Mouse (Mus musculus) T-cell, adult 2 months (primary cell): ENCODE data around the gene Kank1.

Experiments used
- DNase-seq: peaks from one replicate; pipeline ENCODE4 v3.0.0; 2022; ENCODE audit warnings: low spot score

The Kank1 gene

DNA sequence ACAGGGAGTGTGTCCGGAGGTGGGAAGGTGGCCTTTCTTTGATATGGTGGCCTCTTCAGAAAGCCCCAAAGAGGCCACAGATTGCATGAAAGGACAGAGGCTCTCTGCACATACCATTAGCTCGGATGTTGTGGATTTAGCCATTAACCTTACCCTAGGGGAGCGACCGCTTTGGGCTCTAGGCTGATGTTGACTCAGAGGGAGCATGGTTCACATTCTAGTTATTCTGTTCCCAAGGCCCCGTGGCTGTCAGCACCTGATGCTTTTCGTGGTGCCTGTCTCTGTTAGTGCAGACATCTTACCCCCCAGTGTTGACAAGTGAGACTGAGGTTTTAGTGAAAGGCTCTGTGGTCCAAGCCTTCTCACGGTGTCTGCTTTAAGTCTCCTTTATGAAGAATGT is 74.9 kb downstream of the Kank1 start:
- DNase-seq: no peak

DNA sequence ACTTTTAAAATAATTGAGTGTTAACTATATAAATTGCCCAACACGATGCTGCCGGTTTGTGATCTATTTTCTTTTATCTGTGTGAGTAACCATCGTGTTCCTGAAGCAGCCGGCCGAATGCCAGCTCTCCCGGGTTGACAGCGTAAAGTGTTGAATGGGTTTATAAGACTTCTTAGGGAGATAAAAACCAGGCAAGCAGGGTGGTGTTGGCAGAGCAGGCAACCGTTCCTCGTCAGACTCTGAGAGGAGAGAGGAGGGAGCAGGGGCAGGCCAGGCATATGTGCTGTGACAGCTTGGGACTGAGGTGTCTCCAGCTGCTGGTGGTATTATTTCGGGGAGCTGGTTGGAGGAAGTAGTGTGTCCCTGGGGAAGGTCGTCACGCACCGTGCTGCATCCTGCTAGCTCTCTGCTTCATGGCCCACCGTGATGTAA is 78.7 kb downstream of the Kank1 start:
- no peak for DNase-seq

DNA sequence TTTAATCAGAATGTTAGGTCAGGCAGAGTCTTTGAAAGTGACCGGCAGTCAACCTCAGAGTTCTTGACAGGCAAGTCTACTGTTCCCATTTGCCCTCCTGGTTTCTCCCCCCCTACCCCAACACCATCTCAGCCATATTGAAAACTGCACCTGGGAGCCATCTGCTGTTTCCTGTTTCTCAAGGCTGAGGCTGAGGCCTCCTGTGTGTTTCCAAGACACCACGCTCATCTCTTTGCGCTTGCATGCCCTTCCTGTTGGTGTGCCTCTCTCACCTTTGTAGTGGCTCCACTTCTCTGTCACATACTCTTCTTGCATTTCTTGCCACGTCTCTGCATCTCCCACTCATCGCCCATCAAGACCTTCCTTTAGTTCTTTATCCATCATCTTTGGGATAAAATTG is 79.2 kb downstream of the Kank1 start:
- DNase-seq: no peak

DNA sequence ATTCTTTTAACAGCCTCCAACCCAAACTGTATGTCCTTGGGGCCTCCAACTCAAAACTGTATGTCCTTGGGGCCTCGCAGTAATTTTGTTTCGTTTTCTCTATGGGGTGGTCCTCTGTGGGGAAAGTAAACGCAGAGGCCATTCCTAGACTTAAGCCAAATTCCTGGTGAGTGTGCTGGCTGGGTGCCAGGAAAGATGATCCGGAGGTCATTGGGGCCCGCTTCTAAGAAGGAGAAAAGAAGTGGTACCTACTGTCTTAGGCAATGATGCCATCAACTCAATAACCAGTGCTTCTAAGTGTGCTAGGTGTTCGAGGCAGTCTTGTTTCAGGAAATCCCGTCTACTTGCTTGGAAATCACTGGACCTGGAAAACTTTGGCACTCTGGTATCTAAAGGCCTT is 87.5 kb downstream of the Kank1 start:
- no peak for DNase-seq

DNA sequence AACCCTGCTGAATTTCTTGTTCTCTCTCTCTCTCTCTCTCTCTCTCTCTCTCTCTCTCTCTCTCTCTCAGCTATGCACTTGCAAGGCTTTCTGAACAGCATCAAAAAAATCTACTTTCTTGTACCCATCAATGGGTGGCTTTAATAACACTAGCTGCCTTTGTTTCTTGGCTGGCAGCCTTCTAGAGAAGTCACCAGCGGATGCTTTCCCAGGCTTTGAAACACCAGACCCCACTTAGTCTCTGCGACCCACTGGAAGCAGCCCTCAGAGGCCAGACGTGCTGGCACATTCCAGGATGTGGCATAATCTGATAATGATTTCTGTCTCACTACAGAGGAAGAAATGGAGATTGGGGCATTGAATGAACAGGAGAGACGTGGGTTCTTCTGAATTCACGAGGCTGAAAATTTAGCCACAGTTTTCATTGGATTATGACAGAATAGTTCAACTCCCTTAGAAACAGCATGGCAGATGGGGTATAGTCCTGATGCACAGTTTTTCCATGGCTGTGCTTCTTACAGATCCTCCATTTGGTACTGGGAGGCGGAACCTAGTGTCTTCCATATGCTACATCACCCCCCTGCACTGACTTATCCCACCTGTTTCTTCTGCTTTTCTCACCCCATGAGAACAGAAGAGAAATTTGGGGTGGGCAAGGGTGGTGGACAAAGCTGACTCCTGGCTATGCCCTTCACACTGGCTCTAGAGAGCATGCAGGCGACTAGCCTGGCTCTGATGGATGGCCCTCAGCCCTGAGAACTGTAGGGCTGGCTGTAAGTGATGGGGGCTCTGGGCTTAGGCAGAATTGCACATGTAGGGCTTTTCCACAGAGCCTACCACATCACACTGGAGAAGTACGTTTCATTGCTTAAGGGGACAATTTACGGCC is 88.6 kb downstream of the Kank1 start:
- no peak for DNase-seq

DNA sequence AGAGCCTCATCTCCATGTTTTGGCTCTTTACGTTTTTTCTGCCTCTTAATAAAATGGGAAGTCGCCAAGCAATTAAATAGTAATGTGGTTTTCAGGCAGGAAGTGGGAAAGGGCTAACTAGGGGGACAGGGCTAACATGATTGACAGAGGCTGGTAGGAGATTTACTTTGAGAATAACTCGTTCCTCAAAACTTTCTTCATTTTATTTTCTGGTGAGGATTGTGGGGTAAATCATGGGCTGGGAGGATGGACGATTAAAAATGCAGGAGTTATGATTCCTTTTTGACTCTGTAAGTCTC is 89.2 kb downstream of the Kank1 start:
- no peak for DNase-seq

DNA sequence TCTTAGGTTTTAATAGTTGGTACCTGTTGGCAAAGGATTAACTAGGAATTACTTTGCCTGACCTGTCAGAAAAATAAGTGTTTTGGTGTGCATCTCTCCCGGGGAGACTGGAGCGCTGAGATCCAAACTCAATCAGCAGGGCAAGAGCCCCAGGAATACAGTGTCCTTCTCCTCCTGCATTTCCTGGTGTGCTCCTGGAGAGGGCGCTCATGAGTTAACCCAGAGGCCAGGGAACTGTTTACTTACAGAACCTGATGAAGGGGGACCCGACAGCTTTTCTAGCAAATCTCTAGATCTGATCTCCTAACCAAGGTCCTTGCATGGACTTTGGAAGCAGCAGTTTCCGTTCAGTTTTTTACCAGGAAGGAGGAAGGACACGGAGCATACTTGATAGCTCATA is 90.9 kb downstream of the Kank1 start:
- DNase-seq: no peak

DNA sequence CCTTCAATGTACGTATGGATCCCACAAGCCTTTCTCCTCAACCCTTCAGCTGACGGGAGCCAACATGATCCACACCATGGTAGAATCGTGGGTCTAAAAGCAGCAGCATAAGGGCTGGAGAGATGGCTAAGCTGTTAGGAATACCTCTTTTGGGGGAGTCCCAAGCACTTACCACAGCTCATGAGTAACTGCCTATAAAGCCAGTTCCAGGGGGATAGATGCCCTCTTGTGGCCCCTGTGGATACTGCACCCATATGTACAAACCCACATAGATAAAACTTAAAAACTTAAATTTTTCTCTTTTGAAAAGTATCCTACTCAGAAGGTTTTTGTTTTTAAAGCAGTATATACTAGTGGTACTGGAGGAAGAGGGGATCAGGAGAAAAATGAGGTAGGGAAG is 97.6 kb downstream of the Kank1 start:
- peak; percentile 7 for DNase-seq

DNA sequence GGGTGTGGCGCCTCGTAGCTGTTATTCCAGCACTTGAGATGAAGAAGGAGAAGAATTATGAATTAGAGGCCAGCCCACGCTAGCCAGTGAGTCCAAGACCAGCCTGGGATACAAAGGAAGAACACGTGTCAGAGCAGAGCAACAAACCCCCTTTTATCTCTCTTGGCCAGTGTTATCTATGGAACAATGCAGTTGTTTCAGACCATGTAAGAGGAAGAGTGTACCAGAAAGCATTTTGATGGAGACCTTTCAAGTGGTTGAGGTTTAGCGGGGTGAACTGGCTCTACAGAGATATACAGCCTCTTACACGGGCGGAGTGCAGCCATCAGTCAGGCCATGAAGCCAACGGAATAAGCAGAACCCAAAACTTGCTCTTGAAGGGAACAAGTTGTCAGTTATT is 100.0 kb downstream of the Kank1 start:
- DNase-seq: no peak

DNA sequence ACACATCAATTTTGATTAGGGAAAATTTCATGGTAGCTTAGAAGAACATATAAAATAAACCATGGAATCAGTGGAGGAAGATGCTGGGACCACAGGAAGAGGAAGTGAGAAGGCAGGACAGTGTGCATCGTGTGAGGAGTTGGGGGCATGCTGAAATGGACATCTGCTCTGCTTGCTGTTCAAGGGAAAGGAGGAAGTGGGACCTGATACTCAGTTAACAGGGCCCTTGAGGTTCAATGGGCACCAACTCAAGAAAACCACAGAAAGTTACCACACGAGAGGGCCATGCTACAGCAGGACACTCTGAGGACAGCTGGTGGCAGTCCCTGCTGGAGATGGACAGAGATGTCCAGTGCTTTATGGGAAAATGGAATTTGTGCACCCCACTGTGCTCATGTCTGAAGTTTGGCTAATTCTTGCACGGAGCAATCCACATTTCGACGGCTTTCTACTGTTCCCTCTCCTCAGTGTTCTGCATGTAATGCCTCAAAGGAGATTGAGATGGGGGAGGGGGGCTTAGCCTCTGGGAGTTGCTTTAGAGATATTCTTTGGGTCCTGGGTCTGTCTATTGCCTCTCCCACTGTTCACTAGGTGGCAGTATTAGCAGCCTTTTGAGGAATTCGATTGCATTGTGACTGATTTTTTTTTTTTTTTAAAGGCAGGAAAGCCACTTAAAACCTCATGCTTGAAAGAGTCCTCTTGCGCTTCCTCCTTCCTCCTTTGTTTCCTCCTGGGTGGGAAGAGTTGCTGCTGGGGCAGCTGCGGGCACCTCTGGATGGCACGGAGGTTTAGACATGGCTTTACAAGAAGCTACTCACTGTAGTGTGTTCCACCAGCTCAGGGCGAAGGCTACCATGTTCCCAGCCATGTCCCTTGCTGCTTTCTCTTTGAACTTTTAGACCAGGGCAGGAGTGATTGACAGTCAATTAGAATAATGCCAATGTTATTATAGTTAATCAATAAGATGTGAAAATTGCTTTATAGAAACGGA is 104.2 kb downstream of the Kank1 start:
- no peak for DNase-seq

DNA sequence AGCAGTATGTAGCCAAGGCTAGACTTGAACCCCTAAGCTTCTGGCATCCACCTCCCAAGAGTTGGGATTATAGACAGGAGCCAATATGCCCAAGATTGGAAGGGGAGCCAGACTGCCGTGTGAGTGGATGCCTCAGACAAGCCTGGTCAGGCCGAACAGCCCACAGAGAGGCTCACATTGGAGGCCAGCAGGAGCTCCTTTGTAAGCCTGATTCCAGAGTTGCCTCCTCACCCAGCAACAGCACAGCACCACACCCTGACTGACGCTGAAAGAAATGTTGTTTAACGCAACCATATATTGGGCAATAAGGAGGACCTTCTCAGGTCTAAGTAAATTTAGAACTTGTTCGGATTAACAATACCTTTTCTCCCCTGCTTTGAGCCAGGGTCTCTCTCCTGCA is 105.3 kb downstream of the Kank1 start:
- no peak for DNase-seq

DNA sequence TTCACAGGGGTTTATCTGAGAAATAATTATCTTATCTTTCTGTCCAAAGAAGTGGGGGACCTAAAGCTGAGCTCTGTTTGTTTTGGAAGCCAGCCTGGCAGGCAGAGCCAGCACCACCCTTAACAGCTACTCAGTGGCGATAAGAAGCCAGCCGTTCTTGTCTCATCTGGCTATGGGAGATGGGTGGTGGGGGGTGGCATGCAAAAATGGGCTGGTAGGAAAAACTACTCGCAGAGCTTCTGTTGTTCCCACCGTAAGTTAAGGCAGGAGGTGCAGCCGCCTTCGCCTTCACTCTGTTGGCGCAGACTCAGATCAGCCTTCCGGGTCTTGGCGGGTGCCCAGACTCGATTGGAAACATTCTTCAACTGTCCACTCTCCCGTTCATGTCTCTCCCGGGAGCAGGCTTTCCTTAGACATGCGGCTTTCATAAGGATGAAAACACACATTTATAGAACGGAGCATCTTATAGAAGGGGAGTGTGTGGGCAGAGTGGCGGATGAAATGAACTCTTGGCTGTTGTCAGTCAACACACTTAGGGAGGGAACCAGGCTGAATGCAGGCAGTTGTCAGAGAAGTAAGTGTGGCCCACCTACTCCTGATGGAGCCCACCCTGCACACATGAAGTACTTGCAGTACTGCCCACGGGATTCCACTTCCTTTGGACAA is 107.0 kb downstream of the Kank1 start:
- no peak for DNase-seq

DNA sequence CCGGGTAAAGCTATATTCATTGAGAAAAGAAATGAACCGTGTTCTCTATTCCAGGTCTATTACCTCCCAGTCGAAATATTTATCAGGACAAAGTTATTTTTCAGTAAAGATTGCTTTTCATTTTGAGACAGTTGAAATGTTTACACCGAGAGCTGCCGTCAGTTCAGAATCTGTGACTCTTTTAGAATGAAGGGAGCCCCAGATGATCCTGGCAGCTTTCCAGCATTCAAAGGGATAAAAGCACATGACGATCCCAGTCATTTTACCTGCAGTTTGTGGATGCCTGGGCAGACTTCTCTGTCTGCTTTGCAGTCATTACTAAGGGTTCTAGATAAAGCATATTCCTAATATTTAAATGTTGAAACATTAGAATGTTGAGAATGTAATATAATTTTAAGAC is 107.6 kb downstream of the Kank1 start:
- no peak for DNase-seq

DNA sequence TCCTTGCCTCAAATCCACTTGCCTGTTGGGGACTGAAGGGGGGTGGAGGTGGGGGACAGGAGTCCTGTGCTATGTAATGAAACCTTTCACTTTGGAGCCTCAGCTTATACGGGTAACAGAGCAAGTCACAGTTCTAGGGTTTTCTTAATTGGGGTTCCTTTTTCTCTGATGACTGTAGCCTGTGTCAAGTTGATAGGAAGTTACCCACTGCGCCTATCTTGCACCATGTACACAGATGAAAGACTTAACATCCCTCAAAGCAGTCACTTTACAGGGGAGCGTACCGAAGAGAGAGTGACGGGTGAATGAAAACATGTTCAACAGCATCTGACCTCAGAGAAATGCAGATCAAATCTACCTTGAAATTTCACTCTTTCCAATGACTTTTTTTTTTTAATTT is 109.2 kb downstream of the Kank1 start:
- DNase-seq: no peak

DNA sequence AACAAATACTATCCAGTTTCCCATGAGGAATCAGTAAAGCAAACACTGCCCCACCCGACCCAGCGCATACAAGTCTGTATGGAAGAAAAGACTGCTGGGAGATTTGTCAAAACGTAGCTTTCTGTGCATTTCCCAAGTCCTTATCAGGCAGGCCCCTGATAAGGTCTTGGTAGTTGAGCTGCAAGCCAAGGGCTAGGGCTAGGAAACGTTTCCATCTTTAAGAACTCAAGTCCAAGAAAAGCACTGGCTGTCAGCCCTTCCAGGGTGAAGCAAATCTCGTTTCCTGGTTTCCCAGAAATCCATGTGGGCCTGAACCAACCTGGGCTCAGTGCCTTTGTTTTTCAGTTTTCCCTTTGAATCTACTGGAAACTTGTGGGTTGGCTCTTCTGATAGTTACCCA is 110.7 kb downstream of the Kank1 start:
- DNase-seq: no peak

DNA sequence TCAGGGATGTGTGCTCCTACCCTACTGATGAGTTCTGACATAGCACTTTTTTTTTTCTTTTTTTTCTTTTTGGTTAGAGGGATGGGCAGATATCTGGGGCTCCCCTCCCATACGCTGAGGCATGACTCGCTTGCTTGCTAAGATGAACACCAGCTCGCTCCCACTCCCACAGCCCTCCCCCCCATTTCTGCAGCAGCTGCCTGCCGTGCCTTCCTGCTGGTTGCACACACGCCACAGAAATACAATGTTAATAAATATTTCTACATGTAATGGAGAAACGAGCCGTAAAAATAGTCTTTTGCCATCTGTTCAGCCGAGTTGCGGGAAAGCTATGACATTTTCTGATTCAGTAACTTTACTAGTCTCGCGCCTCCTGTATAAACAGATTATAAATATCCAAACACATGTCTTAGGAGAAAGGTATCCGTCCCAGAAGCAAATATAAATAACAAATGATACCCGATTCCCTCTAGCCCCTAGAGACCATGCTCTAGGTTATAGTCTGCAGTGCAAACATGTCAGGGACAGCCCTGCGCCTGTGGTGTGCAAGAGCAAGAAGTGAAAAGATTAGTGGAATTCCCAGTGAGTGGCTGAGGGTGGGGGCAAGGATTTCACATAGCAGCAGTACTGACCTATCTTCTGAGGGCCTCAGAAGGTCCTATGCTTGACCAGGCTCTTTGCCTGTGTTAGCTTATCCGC is 114.6 kb downstream of the Kank1 start:
- no peak for DNase-seq

DNA sequence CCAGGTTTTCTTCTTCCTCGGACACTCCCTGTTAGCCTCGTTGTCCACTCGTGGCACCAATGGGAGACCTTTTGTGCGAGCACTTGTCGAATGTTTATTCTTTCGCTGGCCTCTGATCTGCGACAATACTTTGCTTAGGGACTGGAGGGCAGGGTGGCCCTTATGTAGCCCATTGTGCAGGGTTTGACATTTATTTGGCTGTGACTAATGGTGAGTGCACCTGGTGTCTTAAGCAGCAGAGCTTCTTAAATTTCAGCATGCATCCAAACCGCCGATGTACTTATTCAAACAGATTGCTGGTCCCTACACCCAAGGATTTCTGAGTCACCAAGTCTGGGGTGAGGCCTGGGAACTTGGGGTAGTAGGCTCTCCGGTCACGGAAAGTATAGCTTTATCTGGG is 120.3 kb downstream of the Kank1 start:
- no peak for DNase-seq

DNA sequence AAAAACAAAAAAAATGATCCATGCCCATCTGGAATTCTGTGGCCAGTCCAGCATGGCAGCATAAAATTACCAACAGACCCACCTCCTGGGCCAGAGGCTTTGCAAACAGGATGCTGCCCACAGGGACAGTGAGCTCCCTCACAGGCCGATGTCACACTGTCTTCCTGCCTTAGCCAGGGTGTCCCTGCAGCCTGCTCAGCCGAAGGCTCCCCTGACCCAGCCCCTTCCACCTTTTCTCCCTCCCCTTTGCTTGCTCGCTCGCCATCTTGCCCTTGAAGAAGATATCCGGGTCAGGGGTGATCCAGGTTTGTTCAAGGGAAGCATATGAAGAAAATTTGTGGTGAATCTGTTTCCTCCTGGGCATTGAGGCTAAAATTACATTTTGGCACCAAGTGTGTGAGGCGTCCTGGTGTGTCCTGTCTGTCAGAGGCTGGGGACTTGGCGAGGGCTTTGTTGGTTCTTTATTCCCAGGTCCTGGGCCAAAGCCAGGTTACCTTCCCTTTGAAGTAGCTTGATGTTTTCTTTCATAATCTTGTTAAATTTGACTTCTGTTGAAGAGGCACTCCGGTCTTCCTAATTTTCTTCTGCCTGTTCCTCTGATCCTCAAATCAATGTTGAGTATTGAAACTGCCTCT is 121.8 kb downstream of the Kank1 start:
- no peak for DNase-seq

DNA sequence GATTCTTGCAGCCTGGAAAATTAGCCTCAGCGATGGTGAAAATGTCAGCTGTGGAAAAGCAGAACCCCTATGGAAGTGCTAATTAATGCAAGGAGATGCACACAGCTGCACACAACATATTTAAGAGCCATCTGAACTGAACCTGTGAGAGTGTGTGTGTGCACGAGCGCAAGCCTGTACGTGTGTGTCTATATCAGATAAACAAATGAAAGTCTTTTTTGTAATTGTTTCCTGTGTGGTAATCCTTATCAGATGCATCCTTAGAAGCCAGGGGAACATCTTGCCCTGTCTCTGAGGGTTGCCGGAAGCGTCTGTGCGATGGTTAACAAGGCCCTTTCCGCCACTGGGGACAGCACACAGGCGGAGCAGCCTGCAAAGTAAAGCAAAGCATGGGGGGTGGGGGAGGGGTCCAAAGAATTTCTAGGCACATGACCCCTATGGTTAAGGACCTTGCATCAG is 123.8 kb downstream of the Kank1 start:
- peak; percentile 47 for DNase-seq

DNA sequence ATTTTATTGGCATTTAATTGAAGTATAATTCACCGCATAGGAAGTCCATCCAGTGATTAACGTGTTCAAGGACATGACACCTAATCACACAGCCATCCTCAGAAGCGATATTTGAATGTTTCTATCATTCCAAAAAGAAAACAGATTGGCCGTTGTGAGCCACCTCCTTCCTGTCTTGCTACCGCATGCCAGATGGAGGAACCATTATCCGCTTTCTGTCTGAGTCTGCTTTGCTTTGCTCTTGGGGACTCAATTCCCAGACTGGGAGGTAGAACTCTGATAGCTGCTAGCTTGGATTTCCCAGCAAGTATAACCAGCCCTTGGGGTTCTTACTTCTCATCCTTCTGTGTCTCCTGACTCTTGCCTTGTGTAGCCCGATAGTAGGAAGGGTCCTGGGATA is 125.2 kb downstream of the Kank1 start:
- no peak for DNase-seq

DNA sequence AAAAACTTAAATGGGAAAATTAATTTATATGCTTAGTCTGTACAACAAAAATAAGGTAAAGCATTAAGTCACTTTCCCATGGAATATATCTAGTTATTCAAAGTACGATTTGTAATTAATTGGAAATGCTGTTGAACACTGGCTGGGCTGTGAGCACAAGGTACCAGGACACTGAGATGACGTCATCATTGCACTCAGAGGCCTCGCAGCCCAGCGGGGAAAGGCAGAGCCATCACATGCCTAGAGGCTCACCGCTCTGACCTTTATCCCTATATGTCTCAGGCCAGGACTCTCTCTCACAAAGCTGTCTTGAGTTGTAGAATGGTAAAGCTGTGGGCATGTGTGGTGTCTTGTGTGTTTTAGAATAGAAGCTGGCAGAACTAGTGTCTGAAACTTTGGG is 128.9 kb downstream of the Kank1 start:
- no peak for DNase-seq
